Mouse (Mus musculus): ENCODE data around the gene 9930022D16Rik.

9930022D16Rik gene

DNA sequence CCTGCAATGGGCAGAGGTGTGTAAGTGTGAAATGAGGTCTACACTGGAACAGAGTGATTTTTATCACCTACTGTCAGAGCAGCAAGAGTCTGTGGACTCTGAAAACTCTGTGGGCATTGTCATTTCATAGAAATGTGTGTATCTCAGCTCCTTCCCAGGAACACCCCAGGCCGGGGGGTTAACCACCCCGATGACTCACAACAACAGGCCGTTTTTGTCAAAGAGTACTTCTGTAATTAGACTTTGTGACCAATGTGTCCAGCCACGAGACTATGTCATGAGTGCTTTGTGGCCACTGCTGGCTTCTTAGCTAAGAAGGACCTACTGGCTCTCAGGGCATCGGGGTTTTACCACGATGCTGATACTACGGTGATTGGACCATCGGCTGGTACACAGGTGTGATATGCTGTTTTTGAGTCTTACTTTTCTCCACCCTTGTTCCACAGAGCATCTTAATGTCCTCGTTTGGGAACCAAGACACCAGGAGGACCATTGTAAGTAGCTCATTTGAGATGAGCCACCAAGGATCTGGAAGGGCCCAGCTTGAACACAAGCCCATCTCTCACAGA is 3.8 kb downstream of the 9930022D16Rik start:
- DNase-seq (ENCODE audit: low spot score), result no peak

DNA sequence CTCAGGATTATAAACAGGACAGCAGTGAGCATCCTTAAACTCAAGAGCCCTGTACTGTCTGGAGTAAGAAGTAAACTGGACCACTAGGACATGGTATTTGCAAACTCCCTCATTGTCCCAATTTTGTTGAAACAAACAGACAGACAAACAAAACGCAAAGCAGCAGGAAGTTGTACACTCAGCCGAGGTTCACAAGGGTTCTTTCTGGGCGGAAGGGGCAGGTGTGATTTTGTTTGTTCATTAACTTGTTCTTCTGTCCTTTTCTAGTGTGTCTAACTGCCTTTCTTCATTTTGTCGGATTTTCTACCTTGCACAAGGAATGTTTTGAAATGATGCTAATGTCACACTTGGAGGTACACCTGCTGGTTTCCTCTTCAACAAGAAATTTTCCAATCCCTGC is 5.7 kb downstream of the 9930022D16Rik start:
- DNase-seq (ENCODE audit: low spot score), result no peak

DNA sequence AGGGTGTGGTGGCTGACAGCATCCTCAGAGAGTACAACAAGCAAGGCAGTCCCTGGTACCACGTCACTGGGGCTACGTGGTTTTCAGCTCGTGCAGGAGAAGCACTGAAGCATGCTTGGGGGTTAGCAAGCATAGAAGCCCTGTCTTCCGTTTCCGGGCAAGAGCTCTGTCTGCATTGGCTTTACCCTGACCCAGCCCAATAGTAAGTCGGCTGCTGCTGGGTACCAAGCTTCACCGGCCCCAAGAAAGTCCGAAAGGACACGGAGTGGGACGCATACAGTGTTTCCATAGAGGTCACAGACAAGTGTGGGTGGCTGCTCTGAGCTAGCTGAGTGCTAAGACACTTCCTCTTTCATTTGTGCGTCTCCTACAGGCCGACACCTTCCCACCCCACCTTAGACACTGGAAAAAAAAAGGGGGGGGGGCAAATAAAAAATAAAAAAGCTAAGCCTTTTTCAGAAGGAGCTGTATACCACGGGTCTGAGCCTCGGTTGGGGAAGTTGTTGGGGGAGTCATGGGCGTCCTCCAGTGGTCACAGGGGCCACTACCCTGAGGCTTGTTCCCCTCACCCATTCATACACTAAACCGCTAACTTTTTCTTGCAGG is 6.3 kb downstream of the 9930022D16Rik start:
- DNase-seq (ENCODE audit: low spot score), result no peak

DNA sequence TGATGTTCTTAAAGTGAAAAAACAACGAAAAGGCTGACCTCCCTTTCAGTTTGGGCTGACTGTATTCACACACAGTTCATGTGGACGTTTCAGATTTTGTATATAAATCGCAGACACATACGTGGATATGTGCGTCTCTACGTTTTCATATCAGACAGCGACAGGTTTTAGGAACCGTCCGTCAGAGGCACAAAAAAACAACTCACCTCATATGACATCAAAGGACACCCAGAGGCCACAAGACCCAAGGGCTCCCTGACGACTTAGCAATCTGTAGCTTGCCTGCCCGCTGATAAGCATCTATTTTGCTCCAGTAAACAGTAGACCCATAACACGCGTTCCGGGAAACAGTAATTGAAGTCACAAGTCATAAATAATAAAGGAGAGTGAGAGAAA is 6.8 kb downstream of the 9930022D16Rik start:
- DNase-seq (ENCODE audit: low spot score), result no peak

DNA sequence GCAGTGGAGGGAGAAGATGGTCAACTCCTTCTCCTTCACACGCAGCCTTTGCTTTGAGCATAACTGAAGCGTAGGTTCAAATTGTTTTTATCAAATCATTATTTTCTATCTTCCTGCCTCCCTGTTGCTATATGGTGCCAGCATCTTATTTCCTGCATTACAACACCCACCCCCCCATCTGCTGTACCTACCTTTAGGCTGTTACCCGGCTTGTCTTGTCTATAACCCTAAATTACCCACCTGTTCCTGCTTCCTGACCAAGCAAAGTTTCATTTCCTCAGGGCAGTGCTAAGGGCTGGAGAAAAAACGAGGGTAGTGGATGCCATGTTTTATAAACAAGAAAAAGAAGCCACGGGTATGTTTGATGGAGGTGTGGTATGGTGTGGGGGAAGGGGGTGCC is 7.5 kb downstream of the 9930022D16Rik start:
- DNase-seq (ENCODE audit: low spot score), result no peak

DNA sequence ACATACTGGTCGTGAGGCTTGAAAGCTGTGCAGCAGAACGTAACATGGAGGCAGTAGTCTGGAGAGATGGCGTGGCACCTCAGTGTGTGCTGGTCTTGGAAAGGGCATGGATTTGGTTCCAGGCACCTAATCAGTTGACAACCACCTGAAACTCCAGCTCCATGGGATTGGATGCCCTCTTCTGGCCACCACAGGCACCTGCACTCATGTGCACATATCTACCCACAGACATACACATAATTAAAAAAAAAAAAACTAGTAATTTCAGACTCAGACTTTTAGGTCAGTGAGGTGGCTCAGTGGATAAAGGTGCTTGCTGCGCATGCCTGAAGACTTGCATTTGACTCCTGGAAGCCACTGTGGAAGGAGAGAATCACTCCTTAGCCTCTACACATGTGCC is 8.5 kb downstream of the 9930022D16Rik start:
- DNase-seq (ENCODE audit: low spot score), result no peak

DNA sequence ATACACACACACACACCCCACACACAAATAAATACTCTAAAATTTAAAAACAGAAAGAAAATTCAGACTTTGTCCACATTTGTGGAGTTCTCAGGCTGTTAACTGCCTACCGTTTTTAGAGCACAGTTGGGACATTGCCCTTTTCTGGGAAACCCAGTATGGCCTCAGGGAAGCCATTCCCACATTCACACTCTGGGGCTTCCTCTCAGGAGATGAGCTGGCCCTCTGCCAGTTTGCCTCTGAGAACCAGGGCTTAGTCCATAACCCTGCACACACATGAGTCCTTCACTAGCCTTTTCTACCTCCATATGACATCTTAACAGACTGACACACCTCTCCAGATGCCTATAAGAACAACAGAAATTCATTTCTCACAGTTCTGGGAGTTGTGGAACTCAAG is 9.6 kb downstream of the 9930022D16Rik start:
- DNase-seq (ENCODE audit: low spot score), result no peak

DNA sequence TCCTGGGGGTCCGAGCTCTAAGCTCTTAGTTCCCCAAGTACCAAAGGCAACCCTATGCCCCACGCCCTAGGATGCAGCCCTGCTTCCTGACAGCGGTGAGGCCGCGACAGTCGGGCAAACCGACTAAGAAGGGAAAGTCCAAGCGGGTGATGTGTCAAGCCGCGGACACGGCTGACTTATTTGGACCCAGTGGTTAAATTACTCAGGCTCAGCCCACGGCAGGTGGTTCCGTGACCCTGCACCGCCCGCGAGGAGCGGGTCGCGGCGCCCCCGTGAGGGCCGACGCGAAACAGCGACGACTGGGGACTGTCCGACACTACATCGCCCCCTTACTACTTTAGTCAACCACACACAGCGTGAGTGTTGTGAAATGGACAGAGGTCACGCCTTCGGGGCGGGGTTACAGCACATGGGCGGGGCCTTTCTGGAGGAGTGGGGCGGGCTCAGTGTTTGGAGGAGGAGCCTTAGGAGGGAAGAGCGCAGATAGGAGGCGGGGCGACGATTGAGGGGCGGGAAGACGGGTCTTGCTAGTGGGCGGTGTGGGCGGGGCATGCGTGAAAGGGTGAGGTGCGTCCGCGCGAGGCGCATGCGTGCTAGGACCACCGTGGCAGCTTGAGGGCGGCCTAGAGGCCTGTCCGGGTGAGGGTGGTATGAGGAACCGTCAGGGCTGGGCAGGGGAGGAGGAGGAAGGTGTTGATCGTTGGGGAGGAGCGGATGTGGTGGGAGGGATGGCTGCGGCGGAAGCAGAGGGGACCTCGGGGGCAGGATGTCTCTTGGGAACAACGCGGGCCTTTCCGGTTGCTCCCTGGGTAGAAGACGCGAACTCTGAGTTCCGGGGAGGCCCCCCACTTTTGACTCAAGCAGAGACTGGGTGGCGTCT is 11.9 kb downstream of the 9930022D16Rik start, which contains the start of gene Amz2:
Gene Amz2 (plus strand): TSS at position 555 of the 880 bp plus-strand sequence.
- peak; percentile 99 for DNase-seq (ENCODE audit: low spot score)

DNA sequence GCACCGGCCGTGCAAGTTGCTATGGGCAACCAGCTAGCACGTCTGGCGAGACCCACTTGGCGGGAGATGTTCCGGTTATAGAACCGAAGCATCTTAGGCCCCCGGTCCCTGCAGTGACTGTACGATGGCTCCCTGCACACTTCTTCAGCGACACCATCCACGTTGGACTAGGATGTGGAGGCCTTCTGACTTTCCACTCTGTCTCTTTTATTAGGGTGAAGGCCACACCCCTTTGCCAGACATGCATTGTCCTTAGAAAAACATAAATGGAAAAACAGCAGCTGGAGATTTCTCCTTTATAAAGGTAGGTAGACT is 12.5 kb downstream of the 9930022D16Rik start:
- no peak for DNase-seq (ENCODE audit: low spot score)

DNA sequence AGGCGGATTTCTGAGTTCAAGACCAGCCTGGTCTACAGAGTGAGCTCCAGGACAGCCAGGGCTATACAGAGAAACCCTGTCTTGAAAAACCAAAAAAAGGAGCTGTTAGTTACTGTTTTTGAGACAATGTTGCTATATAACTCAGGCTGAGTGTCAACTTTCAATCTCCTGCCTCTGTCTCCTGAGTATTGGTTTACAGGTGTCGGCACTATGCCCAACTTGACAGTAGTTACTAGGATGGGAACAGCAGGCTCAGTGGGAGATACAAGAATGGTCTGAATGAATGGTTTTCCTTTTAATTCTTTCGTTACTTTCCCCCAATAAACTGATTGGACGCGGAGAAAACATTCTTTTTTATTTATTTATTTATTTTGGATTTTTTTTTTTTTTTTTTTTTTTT is 13.6 kb downstream of the 9930022D16Rik start:
- no peak for DNase-seq (ENCODE audit: low spot score)

DNA sequence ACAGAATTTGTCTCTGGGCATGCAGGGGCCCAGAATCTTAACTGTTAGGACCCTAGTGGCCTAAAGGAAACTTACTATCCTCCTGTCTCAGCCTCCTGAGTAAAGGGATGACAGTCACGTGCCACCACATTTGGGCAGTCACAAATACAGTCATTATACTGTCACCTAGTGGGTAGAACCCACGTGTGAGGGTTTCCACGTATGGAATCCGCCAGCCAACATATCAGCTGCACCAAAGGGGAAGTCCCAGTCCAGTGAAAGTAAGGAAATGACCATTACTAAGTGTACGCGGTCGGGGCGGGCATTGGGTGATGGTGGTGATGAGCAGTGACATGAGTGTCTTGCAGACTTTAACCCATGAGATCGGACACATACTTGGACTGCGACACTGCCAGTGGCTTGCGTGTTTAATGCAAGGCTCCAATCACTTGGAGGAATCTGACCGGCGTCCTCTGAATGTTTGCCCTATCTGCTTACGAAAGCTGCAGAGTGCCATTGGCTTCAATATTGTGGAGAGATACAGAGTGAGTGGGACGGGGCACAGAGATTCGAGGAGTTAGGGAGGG is 20.6 kb downstream of the 9930022D16Rik start:
- no peak for DNase-seq (ENCODE audit: low spot score)

DNA sequence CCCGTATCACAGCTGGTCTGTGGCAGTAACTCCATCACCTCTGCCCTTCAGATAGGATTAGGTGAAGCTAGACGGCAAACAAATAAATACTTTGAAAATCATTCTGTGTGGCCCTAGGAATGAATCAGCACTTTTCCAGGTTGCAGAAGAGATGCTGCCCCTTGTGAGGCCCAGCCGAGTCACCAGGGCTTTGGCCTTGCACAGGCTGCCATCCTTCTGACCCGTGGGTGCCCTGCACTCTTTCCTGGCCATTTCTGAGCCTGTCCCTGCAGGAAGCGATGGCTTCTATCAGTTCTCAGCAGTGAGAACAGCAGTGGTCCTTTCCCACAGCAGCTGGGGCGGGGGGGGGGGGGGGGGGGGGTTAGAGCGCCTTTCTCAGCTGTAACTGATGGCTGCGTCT is 23.2 kb downstream of the 9930022D16Rik start:
- DNase-seq (ENCODE audit: low spot score), result no peak

DNA sequence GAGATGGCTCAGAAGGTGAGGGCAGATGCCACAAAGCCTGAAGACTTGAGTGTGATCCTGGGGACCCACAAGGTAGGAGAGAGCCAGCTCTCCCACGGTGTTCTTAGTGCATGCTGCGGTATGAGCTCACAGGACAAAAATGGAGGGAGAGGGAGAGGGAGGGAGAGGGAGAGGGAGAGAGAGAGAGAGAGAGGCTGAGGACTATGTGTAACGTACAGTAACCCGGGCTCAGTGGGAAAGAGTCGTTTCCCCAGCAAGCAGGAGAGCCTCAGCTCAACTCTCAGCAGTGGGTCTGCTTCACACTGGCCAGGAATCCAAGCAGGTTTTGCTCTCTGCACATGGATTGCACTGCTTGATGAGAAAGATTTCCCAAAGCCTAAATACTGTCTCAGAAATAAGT is 25.5 kb downstream of the 9930022D16Rik start:
- DNase-seq (ENCODE audit: low spot score), result no peak

DNA sequence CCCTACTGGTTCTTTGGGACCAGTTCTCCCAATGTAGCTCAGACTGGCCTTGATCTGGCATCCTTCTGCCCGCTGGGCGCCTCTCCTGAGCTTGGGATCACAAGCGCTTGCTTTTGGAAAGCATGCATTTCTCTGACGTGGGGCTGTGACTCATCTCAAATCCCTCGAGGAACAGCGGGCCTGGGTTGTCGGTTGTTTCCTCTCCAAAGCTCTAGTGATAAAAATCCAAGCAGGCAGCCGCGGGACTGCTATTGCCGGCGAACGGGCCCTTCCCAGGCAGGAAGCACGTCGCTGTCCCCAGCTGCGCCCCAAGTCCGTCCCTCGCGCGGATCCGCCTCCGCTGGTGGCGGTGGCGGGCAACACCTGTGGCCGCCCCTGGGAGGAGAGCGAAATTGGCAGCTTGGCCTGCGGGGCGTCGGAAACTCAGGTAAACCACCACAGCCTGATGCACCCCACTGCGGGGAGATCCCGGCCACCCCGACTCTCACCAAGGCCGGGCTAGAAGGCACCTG is 26.2 kb downstream of the 9930022D16Rik start:
- DNase-seq (ENCODE audit: low spot score), result peak; percentile 59

DNA sequence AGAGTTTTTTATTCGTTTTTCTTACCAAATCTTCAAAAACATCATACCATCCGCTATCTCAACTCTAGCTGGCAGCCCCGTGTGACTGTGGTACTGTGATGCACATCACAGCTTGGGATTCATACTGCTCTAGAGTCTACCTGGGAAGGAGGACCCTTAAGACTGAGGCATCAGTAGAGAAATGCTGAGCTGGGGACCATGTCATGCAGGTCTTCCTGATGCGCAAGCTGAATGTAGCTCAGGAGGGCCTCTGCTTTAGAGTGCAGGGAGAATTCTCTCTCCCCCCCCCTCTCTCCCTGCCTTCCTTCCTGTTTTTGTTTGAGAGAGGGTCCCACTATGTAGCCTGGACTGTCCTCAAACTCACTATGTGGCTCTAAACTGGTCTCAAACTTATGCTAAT is 26.9 kb downstream of the 9930022D16Rik start:
- DNase-seq (ENCODE audit: low spot score), result no peak

DNA sequence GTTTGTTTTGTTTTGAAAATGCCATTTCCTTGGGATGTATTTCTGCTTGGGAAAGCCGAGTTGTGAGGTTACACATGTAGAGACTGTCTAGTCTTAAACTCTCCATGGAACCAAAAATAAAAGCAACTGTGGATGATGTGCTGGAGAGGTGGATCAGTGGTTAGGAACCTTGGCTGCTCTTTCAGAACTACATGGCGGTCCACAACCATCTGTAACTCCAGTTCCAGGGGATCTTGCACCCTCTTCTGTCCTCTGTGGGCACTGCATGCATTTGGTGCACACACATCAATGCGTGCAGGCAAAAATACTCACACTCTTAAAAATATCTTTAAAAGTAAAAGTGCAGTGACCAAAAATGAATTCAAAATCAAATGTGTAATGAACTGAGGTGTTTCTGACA is 27.4 kb downstream of the 9930022D16Rik start:
- no peak for DNase-seq (ENCODE audit: low spot score)

DNA sequence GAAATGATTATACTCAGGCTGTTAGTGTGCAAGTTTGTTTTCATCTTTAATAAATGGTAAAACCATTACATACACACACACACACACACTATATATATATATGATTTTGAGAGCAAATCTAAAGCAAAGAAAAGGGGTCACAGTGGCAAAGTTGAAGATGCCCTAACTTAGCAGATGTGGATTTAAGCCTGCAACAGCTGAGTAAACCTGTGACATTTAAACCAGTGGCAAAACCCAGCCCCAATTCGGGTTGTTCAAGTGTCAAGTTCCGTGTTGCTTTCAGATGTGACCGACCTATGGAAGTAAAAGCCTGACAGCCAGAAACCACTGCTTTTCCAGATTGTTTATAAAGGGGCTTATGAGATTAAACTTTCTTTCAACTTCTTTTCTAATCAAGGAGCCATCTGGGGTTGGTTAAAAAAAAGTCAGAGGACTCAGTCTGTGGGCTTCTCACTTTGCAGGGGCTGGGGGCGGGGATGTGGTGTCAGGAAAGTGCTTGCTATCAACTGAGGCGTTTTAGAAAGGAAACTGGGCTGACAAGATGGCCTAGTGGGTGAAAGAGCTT is 28.5 kb downstream of the 9930022D16Rik start:
- DNase-seq (ENCODE audit: low spot score), result no peak

DNA sequence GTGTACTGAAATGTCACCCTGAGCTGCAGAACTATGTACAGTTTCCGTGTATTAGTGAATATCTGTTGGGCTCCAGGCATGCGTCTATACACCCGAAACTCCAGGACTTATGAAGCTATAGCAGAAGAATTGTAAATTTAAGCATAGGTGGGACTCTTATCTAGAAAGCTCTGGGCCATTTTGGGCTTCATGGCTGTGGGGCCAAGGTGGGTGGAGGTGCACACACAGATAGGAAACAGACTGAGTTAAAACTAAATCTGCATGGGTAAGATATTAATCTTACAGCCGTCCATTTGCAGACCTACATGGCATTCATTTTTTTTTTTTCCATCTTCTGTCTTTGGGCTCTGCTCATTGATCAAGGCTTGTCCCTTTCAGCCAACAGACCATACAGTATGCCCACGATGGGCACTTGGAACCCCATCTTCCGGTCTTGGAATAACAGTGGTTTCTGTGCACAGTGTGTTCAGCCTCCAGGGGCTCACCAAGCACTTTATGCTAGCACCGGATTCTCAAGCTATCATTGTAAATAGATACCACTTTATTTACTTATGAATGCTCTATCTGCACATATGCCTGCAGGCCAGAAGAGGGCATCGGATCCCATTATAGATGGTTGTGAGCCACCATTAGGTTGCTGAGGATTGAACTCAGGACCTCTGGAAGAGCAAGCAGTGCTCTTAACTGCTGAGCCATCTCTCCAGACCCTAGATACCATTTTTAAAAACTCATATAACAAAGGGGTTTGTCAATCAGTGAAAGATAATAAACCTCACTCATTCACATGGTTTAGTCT is 29.9 kb downstream of the 9930022D16Rik start:
- no peak for DNase-seq (ENCODE audit: low spot score)

DNA sequence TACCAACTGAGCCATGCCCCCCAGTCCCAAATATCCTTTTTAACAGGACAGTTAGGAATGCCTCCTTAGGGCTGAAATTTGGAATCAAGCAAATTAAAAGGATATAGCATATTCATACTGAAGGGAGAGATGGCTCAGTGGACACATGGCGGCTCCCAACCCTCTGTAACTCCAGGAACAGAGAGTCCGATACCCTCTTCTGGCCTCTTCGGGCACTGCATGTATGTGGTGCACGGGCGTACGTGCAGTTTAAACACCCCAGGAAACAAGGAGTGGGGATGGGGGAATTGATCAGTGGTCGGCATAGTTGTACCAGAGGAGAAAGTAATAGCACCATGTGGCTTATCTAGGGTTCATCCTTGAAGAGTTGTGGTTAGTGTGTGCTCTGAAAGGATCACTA is 30.9 kb downstream of the 9930022D16Rik start:
- no peak for DNase-seq (ENCODE audit: low spot score)

DNA sequence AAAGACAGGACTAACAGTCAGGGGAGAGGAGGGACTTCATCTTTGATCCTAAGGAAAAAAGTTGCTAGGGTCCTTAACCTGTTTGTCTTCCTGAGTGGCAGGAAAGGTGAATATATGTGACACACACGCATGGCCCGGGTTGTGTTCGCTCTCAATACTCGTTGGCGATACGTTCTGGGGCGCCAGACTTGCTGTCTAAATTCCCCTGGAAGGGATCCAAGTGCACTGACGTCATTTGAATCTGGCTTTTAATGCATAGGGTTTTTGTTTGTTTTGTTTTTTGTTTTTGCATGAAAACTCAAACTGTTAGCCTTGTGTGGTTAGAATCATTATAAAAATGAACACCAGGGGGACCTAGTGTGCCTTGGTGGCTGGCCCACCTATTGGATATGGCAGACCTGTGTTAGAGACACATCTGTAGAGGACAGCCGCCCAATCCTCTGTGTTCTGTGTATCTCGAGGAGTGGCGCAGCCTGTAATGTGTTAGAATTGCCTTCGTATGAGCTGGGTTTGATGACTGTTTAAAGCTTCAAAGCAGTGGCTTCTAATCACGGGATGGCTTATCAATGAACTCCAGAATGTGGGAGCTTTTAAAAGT is 31.8 kb downstream of the 9930022D16Rik start:
- no peak for DNase-seq (ENCODE audit: low spot score)

DNA sequence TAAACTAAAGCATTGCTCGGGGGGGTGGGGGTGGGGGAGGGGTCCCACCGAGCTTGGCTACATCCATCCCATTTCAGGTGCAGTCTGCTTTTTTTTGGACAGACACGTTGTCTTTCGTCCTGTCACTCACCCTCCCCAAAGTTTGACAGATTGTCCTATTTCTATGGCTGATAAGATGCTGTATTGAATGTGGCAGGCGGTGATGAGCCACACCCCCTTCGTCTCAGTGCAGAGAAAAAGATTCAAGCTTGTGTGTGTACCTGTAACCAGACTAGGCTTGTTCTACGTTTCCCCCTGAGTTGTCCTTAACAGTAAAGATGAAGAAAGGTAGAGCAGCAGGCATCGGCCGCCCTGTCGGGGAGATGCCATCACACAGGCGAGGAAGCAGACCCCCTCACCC is 37.5 kb downstream of the 9930022D16Rik start:
- DNase-seq (ENCODE audit: low spot score), result no peak

Data from ovary, adult 18-20 months (tissue).